Mouse (Mus musculus) common myeloid progenitor, adult 5-6 weeks (primary cell): Measurements from ENCODE around the gene Timm10. TPM values are rescaled to one million over a fixed set of nuclear protein-coding genes. Genes with fewer than 3 reads are reported as not detected.

Source experiments
- ATAC-seq: replicated peaks from 2 replicates; pipeline ENCODE4 v1.8.0; 2016; ENCODE audit warnings: low read depth, mild to moderate bottlenecking, moderate TSS enrichment, inconsistent platforms; ENCODE audit not compliant: poor library complexity, severe bottlenecking
- total RNA-seq: library from RNA; stranded (forward); fragments of 200-1000, 187-1606 nt; gene quantifications from 2 replicates; pipeline ENCODE4 v1.2.3, GENCODE M21; 2017

Gene Timm10
- total RNA-seq, 1 experiment from 2014 or later = 48.9 TPM

GRCm38 (mm10) chr2:84851130-84852040, 24.6 kb downstream of the Timm10 start:
- ATAC-seq = no peak

GRCm38 (mm10) chr2:84855732-84856131, 28.9 kb downstream of the Timm10 start:
- ATAC-seq = peak; percentile 93

- ATAC-seq = no peak
Observed at GRCm38 (mm10) chr2:84858551-84858950, 31.8 kb downstream of the Timm10 start.

GRCm38 (mm10) chr2:84859991-84860780, 33.4 kb downstream of the Timm10 start:
- no peak for ATAC-seq

DNA sequence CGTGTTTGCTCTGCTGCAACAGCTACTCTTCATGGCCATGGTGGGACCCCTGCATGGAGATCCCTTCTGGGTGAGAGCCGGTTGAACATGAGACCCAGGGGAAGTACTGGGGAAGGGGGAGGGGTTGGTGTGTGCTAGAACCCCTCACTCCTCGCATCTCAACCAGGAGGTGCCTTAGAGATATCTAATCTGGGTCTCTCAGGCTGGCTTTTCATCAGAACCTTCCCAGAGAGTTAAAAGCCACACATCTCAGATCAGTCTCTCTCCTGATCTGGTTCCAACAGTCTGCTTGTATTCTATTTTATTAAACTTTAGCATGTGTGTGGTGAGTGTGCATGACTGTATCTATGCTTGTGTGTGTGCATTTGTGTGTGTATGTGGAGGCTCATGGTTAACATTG, 34.6 kb downstream of the Timm10 start:
- no peak for ATAC-seq

DNA sequence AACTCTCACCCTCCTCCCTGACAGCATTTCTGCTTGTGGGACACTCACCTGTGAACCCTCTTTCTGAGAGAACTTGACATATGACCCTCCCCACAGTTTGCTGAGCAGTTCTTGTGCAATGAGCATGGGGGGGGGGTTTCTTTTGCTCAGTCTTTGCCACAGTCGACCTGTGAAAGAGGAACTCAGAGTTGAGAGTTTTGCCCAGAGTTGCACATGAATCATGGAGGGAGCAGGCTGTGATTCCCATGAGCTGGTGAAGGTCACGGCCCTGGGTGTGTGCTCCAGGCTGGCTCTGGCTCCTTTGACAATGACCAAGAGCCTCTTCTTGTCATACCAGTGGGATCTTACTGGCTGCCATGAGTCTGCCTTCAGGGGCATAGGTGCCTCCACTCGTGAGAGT, 35.4 kb downstream of the Timm10 start:
- ATAC-seq = peak; percentile 46

DNA sequence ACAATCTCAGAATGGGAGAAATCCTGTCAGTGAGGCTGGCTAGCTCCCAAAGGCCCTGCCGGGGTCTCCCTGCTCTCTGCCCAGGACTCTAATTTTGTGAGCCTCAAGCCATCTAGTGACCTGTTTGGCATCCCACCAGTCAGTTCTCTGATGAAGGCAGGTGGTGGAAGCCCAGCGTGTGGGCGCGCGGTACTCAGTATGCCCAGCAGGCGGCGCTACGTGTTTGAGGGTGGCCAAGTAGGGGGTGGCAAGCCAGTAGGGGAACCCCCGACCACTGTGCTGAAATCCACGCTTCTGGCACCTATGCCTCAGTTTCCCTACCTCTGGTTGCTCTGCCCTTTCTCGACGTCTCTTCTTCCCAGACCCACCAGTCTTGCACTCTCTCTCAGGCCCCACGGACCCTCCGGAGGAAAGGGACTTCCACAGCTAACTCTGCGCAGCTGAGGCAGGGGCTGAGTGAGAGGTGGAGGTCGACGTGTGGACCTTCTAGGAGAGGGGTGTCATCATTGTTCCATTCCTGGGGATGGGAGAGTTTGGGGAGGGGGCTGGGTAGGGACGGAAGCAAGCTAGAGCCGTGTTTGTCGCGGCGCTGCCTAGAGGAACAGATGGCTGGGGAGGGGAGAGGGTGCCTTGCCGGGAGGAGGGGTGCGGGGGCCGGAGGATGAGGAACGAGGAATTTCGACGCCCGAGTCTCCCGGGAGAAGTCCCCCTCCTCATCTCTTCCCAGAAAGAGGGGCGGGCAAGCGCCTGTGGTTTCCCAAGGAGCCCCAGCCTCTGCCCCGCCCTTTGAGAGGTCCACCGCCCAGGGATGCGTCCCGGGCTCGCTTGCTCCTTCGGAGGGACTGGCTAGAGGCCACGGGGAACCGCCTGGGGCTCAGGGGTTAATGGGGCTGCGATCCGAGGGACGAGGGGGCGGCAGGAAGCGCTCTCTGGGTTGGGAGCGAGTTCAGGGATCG, 39.1 kb downstream of the Timm10 start:
- ATAC-seq = peak; percentile 33; the same call in 1 of the 2 replicates

DNA sequence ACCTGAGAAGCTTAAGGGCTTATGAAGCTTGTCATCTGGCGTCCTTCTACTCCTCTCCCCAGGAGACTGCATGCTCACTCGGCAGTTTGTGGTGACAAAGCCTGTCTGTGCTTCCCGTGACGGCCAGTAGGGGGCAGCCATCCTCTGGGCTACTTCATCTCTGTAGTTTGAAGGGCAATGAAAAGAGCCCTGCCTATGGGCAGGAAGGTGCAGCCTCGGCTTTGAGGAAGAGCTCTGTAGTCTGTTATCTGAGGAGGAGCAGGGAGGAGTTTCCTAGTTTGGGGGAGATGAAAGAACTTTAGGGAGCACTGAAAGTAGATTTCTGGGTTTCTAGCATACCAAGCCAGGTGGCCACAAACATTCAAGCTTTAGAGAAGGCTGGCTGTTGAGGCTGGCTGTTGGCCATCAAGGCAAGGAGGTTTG, 41.7 kb downstream of the Timm10 start:
- peak; percentile 67 for ATAC-seq

DNA sequence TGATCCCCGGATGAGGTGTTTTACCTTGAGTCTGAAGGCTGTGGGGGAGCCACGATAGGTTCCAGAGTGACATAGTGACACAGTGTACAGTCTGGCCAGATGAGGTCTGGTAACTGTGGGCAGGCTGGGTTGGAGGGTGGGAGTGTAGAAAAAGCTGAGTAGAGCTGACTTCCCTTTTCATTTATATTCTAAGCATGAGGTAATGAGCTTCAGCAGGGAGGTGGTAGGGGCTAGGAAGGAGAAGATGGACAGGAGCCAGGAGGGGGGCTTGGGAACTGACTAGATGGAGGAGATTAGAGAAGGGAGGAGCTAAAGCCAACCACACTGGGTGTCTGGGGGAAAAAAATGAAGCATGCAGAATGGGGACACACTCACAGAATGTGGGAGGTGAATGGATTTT, 42.2 kb downstream of the Timm10 start:
- ATAC-seq = peak; percentile 53

- ATAC-seq = 0 out of 2 replicates have a peak, but pooled peaks have one; percentile 12
Observed at GRCm38 (mm10) chr2:84870623-84871160, 43.9 kb downstream of the Timm10 start.

DNA sequence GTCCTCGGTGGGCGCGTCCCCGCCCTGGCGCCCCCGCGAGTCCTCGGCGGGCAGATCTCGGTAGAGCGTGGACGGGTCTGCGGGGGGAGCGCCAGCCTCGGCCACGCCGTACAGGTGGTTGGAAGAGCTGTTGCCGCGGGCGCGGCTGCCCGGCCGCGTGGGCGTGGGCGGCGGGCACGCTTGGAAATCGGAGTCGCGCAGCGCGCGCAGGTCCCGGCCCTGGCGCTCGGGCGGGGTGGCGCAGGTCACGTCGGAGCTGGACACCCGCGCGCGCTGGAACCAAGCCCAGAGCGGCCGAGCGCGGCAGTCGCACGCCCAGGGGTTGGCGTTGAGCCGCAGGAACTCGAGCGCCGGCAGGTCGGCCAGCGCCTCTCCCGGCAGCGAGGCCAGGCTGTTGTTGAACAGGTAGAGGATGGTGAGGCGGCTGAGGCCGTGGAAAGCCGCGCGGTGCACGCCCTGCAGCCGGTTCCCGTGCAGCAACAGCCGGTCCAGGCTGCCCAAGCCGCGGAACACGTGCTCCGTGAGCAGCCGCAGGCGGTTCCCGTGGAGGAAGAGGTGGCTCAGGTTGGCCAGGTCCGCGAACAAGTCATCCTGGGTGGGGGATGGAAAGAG, 45.4 kb downstream of the Timm10 start:
- ATAC-seq = no peak

GRCm38 (mm10) chr2:84875842-84876241, 49.0 kb downstream of the Timm10 start:
- no peak for ATAC-seq

Other genes with a start within 250 kb of the Timm10 start
- gene Ctnnd1, start 176.2 kb upstream of the Timm10 start, total RNA-seq = 28.7 and 29.9 TPM in 2 replicates
- 0.05 TPM in 1 of 2 replicates, not detected in the other for gene Btbd18, start 167.9 kb upstream of the Timm10 start, total RNA-seq
- gene Selenoh, start 156.2 kb upstream of the Timm10 start, total RNA-seq = 74.6 and 105 TPM in 2 replicates
- gene Gm28635, start 149.0 kb upstream of the Timm10 start, total RNA-seq = 6.6 TPM in 1 of 2 replicates, not detected in the other
- 33.2 and 39.2 TPM in 2 replicates for gene Med19, start 148.6 kb upstream of the Timm10 start, total RNA-seq
- 44.1 and 55.1 TPM in 2 replicates for gene Tmx2, start 147.9 kb upstream of the Timm10 start, total RNA-seq
- gene Zdhhc5, start 111.8 kb upstream of the Timm10 start, total RNA-seq = 28.9 and 37.0 TPM in 2 replicates
- gene Clp1, start 99.6 kb upstream of the Timm10 start, total RNA-seq = 32.5 and 33.7 TPM in 2 replicates
- gene Ypel4, start 92.9 kb upstream of the Timm10 start, total RNA-seq = 0.27 and 1.5 TPM in 2 replicates
- gene Gm19426, start 83.3 kb upstream of the Timm10 start, total RNA-seq = 2.8 TPM in 1 of 2 replicates, not detected in the other
- not detected in 2 replicates for gene Serping1, start 51.6 kb upstream of the Timm10 start, total RNA-seq
- gene Ube2l6, start 28.2 kb upstream of the Timm10 start, total RNA-seq = 20.6 and 24.7 TPM in 2 replicates
- not detected in 2 replicates for gene Smtnl1, start 4.3 kb upstream of the Timm10 start, total RNA-seq
- gene Slc43a1, start 11.9 kb downstream of the Timm10 start, total RNA-seq = 21.0 and 23.4 TPM in 2 replicates
- gene Rtn4rl2, start 59.7 kb downstream of the Timm10 start, total RNA-seq = not detected in 2 replicates
- 91.9 and 105 TPM in 2 replicates for gene Slc43a3, start 109.6 kb downstream of the Timm10 start, total RNA-seq
- gene Prg2, start 153.5 kb downstream of the Timm10 start, total RNA-seq = 26.2 and 36.6 TPM in 2 replicates
- 2.8 and 7.1 TPM in 2 replicates for gene Prg3, start 161.2 kb downstream of the Timm10 start, total RNA-seq
- 433 and 486 TPM in 2 replicates for gene Ssrp1, start 210.2 kb downstream of the Timm10 start, total RNA-seq
- gene P2rx3, start 210.5 kb downstream of the Timm10 start, total RNA-seq = not detected in 2 replicates
- 2.9 and 5.1 TPM in 2 replicates for gene Tnks1bp1, start 221.0 kb downstream of the Timm10 start, total RNA-seq